Mouse (Mus musculus): Measurements from ENCODE around the gene Cltb. TPM values are rescaled to one million over a fixed set of nuclear protein-coding genes. Genes with fewer than 3 reads are reported as not detected.

Gene Cltb
- polyA plus RNA-seq, 1 experiment from 2014 or later: 34.1 TPM

DNA sequence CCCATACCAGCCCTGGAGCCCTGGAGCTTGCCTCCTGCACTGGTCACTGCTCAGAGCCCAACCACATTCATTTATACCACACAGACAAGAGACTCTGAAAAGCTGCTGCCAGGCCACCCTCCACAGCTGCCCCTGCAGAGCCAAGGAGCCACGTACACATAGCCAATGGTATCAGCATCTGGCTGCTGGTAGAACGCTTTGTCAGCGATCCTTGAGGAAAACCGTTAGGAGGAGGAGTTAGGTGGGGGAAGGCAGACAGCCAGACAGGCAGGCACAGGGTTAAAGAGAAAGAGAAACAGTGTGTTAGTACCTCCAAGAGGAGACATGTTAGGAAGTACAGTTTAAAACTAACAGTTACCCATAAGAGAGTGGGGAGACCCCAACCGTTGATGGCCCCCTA is 14.3 kb downstream of the Cltb start:
- H3K4me3 ChIP-seq (ENCODE audit: low read depth, low read length): no peak overlapping the region
- DNase-seq: no peak
- no peaks in the 10 kb centered on the region for H3K27me3 ChIP-seq (ENCODE audit: insufficient read depth, low read length)
- no peak for TF ChIP-seq CTCF (IDR thresholded peaks at IDR 0.05; ENCODE audit: low read depth)
- H3K27ac ChIP-seq (ENCODE audit: low read depth): 0 out of 2 replicates have a peak overlapping the region, but pooled peaks have one; percentile 2
- 47% methylated on average over 5 of the region's 5 CpGs for WGBS
- no peaks in the 10 kb centered on the region for H3K4me1 ChIP-seq (ENCODE audit: insufficient read depth)
- H3K9me3 ChIP-seq (ENCODE audit: low read depth, low read length): no peaks in the 10 kb centered on the region
- no peak overlapping the region for H3K4me2 ChIP-seq
- ATAC-seq (ENCODE audit: insufficient read depth): no peak; the same call in 1 of the 2 replicates
- H3K9ac ChIP-seq: no peak overlapping the region
- H3K36me3 ChIP-seq (ENCODE audit: insufficient read depth): peaks cover 27% of the 10 kb centered on the region

DNA sequence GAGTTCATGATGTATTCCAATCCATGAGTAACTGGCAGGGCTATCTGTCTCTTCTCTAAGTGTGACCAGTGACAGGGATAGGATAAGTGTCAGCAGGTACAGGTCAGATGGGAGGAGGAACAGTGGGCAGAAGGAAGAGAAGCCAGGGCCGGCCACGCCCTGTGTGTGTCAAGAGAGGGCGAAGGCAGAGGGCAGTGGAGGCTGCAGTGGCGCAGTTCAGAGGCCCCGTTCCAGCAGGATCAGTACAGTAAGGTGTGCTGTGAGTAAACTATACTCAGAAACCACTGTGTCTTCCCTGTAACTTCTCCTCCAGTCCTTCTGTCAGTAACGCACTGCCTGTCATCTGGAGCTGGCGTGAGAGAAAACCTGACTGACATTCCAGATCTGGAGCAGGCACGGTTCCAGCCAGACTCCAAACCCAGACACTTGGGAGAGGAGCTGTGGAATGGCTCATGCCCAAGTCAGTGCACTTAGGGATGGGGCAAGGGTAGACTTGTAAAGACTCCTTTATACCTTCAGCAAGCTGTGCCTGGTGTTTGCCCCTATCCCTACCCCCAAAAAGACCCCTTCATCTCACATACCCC is 14.9 kb downstream of the Cltb start:
- peaks cover 27% of the 10 kb centered on the region for H3K36me3 ChIP-seq (ENCODE audit: insufficient read depth)
- H3K27ac ChIP-seq (ENCODE audit: low read depth): 0 out of 2 replicates have a peak overlapping the region, but pooled peaks have one; percentile 2
- peak overlapping the region; percentile 13; the same call in 1 of the 2 replicates for H3K9ac ChIP-seq
- WGBS: 71% methylated on average over 8 of the region's 8 CpGs
- H3K9me3 ChIP-seq (ENCODE audit: low read depth, low read length): no peaks in the 10 kb centered on the region
- DNase-seq (no peak), ATAC-seq (ENCODE audit: insufficient read depth) (no peak)
- H3K27me3 ChIP-seq (ENCODE audit: insufficient read depth, low read length): no peaks in the 10 kb centered on the region
- no peaks in the 10 kb centered on the region for H3K4me1 ChIP-seq (ENCODE audit: insufficient read depth)
- no peak for TF ChIP-seq CTCF (IDR thresholded peaks at IDR 0.05; ENCODE audit: low read depth)
- no peak overlapping the region for H3K4me3 ChIP-seq (ENCODE audit: low read depth, low read length)
- H3K4me2 ChIP-seq: no peak overlapping the region

DNA sequence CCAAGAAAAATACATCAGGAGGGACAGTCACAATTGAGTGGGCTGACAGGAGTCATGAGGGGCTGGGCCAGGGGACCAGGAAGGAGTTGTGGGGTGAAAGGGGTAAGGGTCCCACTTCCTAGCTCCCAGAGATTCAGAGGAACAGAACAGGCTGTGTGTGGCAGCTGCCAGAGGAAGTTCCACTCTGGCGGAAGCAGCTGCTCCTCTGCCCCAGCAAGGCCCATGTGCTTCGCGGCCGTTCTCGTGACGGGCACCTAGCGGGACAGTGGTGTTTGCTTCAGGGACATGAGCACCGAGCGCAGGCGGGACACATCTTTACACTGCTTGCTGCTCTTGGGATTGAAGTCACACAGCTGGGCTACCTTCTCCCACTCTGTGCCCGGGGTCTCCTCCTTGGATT is 17.5 kb downstream of the Cltb start:
- peaks cover 27% of the 10 kb centered on the region for H3K36me3 ChIP-seq (ENCODE audit: insufficient read depth)
- no peak overlapping the region for H3K27ac ChIP-seq (ENCODE audit: low read depth)
- H3K9ac ChIP-seq: no peak overlapping the region
- DNase-seq: no peak
- H3K27me3 ChIP-seq (ENCODE audit: insufficient read depth, low read length): no peaks in the 10 kb centered on the region
- H3K4me2 ChIP-seq: no peak overlapping the region
- ATAC-seq (ENCODE audit: insufficient read depth): no peak
- H3K4me3 ChIP-seq (ENCODE audit: low read depth, low read length): no peak overlapping the region
- no peak for TF ChIP-seq CTCF (IDR thresholded peaks at IDR 0.05; ENCODE audit: low read depth)
- WGBS: 82% methylated on average over 11 of the region's 11 CpGs
- peaks cover 4% of the 10 kb centered on the region; the same call in 1 of the 2 replicates for H3K4me1 ChIP-seq (ENCODE audit: insufficient read depth)
- no peaks in the 10 kb centered on the region for H3K9me3 ChIP-seq (ENCODE audit: low read depth, low read length)

DNA sequence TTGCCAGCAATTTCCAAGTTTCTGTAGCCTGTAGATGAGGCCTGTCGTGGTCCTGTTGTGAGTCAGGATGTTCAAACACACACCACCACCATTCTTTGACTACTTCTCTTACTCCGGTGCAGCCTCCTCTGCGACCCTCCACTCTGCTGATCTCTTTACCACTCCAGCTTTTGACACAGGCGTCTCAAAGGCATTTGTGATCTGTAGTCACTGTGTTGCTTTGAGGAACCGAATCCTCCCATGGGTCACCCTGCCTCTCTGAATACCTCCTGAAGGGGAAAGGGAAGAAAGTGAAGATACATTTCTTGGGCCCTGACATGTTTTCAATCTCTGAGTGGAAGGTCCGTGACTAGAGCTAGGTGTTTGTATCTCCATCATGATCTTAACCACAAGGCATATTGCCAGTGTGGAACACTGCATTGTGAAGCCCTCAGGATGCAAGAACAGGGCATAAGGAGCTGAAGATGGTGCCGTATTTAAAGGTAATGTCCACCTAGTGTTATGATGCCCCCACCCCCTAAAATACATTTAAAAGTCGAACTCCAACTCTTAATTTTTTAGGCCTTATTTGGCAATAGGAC is 19.3 kb downstream of the Cltb start:
- WGBS: 90% methylated on average over 8 of the region's 8 CpGs
- peaks cover 32% of the 10 kb centered on the region for H3K36me3 ChIP-seq (ENCODE audit: insufficient read depth)
- no peak overlapping the region for H3K9ac ChIP-seq
- H3K4me2 ChIP-seq: no peak overlapping the region
- H3K27me3 ChIP-seq (ENCODE audit: insufficient read depth, low read length): no peaks in the 10 kb centered on the region
- no peak for TF ChIP-seq CTCF (IDR thresholded peaks at IDR 0.05; ENCODE audit: low read depth)
- H3K4me1 ChIP-seq (ENCODE audit: insufficient read depth): peaks cover 4% of the 10 kb centered on the region; the same call in 1 of the 2 replicates
- ATAC-seq (ENCODE audit: insufficient read depth) (no peak), DNase-seq (no peak)
- no peak overlapping the region for H3K27ac ChIP-seq (ENCODE audit: low read depth)
- no peaks in the 10 kb centered on the region for H3K9me3 ChIP-seq (ENCODE audit: low read depth, low read length)
- H3K4me3 ChIP-seq (ENCODE audit: low read depth, low read length): no peak overlapping the region

DNA sequence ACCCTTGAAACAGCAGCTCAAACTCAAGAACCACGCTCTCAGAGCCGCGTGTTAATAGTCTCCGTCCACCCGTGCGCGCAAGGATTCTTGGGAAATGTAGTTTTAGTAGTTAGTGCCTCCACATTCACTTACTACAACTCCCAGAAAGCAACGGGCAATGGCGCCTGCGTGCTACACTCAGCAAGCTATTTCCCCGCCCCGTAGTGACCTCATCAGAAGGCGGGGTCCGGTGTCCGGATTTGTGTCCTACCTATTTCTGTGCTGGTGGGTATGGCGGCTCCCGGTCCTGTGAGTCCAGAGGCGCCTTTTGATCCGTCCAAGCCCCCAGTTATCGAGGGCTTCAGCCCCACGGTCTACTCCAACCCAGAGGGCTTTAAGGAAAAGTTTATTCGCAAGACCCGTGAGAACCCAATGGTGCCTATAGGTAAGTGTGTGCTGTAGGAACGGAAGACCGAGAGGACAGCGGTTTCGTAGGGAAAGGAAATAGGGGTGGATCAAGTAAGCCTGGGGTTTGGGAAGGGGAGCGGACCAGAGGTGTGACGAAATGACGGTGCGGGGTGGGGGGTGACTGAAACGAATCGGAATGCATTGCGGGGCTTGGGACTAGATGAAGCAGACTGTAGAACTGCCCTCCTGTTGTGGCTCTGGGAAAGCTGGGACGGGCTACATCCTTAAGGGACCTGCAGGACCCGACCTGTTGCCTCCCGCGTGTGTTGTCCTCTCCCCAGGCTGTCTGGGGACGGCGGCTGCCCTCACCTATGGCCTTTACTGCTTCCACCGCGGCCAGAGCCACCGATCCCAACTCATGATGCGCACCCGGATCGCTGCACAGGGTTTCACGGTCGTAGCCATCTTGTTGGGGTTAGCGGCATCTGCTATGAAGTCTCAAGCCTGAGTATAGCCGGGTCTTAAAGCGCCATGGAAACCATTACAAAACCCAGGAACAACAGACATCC is 20.9 kb downstream of the Cltb start, which contains the start of the genes Nop16 and Higd2a:
Gene Nop16 (minus strand): TSS at position 95 of the 956 bp plus-strand sequence.
Gene Higd2a (plus strand): TSS at position 212 of the 956 bp plus-strand sequence.
- H3K9me3 ChIP-seq (ENCODE audit: low read depth, low read length): no peaks in the 10 kb centered on the region
- peak within 1 kb of the TSS; percentile 87 for H3K9ac ChIP-seq
- WGBS: under 1% methylated on average over 51 of the region's 51 CpGs
- no peak for TF ChIP-seq CTCF (IDR thresholded peaks at IDR 0.05; ENCODE audit: low read depth)
- H3K27ac ChIP-seq (ENCODE audit: low read depth): peak within 1 kb of the TSS; percentile 83
- peaks cover 4% of the 10 kb centered on the region; the same call in 1 of the 2 replicates for H3K4me1 ChIP-seq (ENCODE audit: insufficient read depth)
- peak within 1 kb of the TSS; percentile 85 for H3K4me3 ChIP-seq (ENCODE audit: low read depth, low read length)
- H3K4me2 ChIP-seq: peak within 1 kb of the TSS; percentile 87
- DNase-seq (peak; percentile 100), ATAC-seq (ENCODE audit: insufficient read depth) (peak; percentile 99)
- H3K36me3 ChIP-seq (ENCODE audit: insufficient read depth): peaks cover 40% of the 10 kb centered on the region
- no peaks in the 10 kb centered on the region for H3K27me3 ChIP-seq (ENCODE audit: insufficient read depth, low read length)

DNA sequence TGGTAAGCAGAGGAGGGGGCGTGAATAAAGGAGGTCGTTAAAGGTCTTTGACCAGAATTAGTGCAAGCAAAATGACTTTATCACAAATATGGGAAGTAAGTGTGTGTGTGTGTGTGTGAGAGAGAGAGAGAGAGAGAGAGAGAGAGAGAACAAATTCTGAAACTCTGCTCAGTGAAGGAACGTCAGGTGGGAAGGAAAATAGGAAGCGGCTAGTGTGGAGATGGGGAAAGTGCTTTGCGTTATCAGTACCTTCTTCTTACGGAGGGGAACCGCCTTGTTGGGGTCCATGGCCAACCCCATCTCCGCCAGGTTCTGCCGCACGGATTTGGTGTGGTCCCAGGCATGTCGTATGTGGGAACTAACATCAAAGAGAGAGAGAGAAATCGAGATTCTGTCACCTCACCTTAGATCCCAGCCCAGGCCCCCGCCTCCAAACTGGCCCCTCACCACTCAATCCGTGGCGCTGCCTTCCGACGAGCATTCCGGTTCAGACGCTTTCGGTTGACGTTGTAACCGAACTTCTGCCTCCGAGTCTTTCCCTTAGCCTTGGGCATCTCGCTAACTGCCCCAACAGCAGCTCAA is 21.6 kb downstream of the Cltb start:
- peaks cover 4% of the 10 kb centered on the region; the same call in 1 of the 2 replicates for H3K4me1 ChIP-seq (ENCODE audit: insufficient read depth)
- H3K4me2 ChIP-seq: peak overlapping the region; percentile 70
- no peaks in the 10 kb centered on the region for H3K9me3 ChIP-seq (ENCODE audit: low read depth, low read length)
- TF ChIP-seq CTCF (IDR thresholded peaks at IDR 0.05; ENCODE audit: low read depth): no peak
- no peaks in the 10 kb centered on the region for H3K27me3 ChIP-seq (ENCODE audit: insufficient read depth, low read length)
- 2% methylated on average over 24 of the region's 24 CpGs for whole genome bisulfite sequencing
- peak overlapping the region; percentile 56; the same call in 1 of the 2 replicates for H3K27ac ChIP-seq (ENCODE audit: low read depth)
- peak overlapping the region; percentile 87 for H3K9ac ChIP-seq
- DNase-seq (no peak), ATAC-seq (ENCODE audit: insufficient read depth) (no peak)
- H3K4me3 ChIP-seq (ENCODE audit: low read depth, low read length): peak overlapping the region; percentile 85
- peaks cover 47% of the 10 kb centered on the region for H3K36me3 ChIP-seq (ENCODE audit: insufficient read depth)

Data from lung, embryonic 14.5 days (tissue).